Mouse (Mus musculus): ENCODE measurements around the gene Nat8f6.
"Not testable (repeated sequence)": the region's sequence is repeated elsewhere in the genome, so short reads cannot be mapped to it uniquely, and the experiment has no call there.

DNA sequence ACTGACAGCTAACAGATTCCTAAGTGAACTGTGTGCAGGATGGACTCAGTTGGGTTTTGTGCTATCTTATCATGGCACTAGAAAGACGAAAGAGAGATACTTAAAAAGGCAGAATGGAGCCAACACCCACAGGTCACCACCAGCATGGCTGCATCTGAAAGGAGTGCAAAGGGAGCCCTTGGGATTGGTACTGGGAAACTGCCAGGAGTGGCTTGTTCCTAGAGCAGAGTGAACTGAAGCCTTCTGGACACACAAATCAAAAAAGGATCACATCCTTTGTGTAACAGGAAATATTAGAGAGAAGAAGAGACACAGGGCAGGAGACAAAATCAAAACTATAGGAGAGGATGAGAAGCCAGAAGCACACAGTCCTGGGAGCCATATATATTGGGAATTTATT, 46.2 kb upstream of the Nat8f6 start:
- TF ChIP-seq CTCF (IDR thresholded peaks at IDR 0.05; ENCODE audit: low read depth, low read length); GATA1 (IDR thresholded peaks at IDR 0.05; ENCODE audit: borderline replicate concordance, low read length): not testable (repeated sequence)
